Mouse (Mus musculus): ENCODE measurements around the gene Gm19668. TPM values are rescaled to one million over a fixed set of nuclear protein-coding genes. Genes with fewer than 3 reads are reported as not detected.

Gm19668 gene
- not detected in 2 replicates for polyA plus RNA-seq (2015; fragmentation: Nextera tagmentation; extraction: Ambion mirVana)

GRCm38 (mm10) chr10:77798921-77799508 is at the start of gene Gm19668:
Gene Gm19668 (minus strand): TSS chr10:77799133.
- no peak for ATAC-seq (replicated peaks)
- no peaks in the 10 kb centered on the region for H3K27me3 ChIP-seq
- no peaks in the 10 kb centered on the region for H3K36me3 ChIP-seq
- H3K4me3 ChIP-seq, result no peak within 1 kb of the TSS
- no peaks in the 10 kb centered on the region for H3K4me1 ChIP-seq
- 61% methylated on average over 8 of the region's 8 CpGs for WGBS
- peak within 1 kb of the TSS; percentile 48; the same call in 1 of the 2 replicates for H3K27ac ChIP-seq (replicated peaks)
- no peaks in the 10 kb centered on the region for H3K9me3 ChIP-seq
- H3K9ac ChIP-seq (replicated peaks), result no peak within 1 kb of the TSS
- no peak within 1 kb of the TSS for H3K4me2 ChIP-seq (replicated peaks)

- Histone ChIP-seq H3K27ac (replicated peaks) (no peak overlapping the region), H3K36me3 (no peaks in the 10 kb centered on the region), H3K27me3 (no peaks in the 10 kb centered on the region), H3K4me3 (no peak overlapping the region), H3K4me1 (no peaks in the 10 kb centered on the region), H3K4me2 (replicated peaks) (no peak overlapping the region), H3K9ac (replicated peaks) (no peak overlapping the region), H3K9me3 (peaks cover 8% of the 10 kb centered on the region; the same call in 1 of the 2 replicates)
- ATAC-seq (replicated peaks), result no peak
- 88% methylated on average over 2 of the region's 2 CpGs for WGBS
These were observed 48.6 kb upstream of the Gm19668 start for GRCm38 (mm10) chr10:77847538-77847937.

GRCm38 (mm10) chr10:77846961-77847360 is 48.0 kb upstream of the Gm19668 start:
- ATAC-seq (replicated peaks), result no peak
- Histone ChIP-seq H3K4me1 (no peaks in the 10 kb centered on the region), H3K36me3 (no peaks in the 10 kb centered on the region), H3K4me3 (no peak overlapping the region), H3K27me3 (no peaks in the 10 kb centered on the region), H3K9ac (replicated peaks) (no peak overlapping the region), H3K4me2 (replicated peaks) (no peak overlapping the region), H3K9me3 (peaks cover 8% of the 10 kb centered on the region; the same call in 1 of the 2 replicates), H3K27ac (replicated peaks) (no peak overlapping the region)
- WGBS, result 6% methylated on average over 2 of the region's 2 CpGs

GRCm38 (mm10) chr10:77846503-77846902 is 47.6 kb upstream of the Gm19668 start, which contains the start of gene Gm36176:
Gene Gm36176 (plus strand): TSS chr10:77846803.
- no peak within 1 kb of the TSS for H3K4me2 ChIP-seq (replicated peaks)
- no peaks in the 10 kb centered on the region for H3K4me1 ChIP-seq
- no peak within 1 kb of the TSS for H3K4me3 ChIP-seq
- H3K27ac ChIP-seq (replicated peaks), result no peak within 1 kb of the TSS
- peaks cover 8% of the 10 kb centered on the region; the same call in 1 of the 2 replicates for H3K9me3 ChIP-seq
- H3K36me3 ChIP-seq, result no peaks in the 10 kb centered on the region
- no peak within 1 kb of the TSS for H3K9ac ChIP-seq (replicated peaks)
- H3K27me3 ChIP-seq, result no peaks in the 10 kb centered on the region
- no peak for ATAC-seq (replicated peaks)
- WGBS, result 81% methylated on average over 3 of the region's 3 CpGs

GRCm38 (mm10) chr10:77839006-77839405 is 40.1 kb upstream of the Gm19668 start:
- Histone ChIP-seq H3K27me3 (no peaks in the 10 kb centered on the region), H3K9me3 (peaks cover 3% of the 10 kb centered on the region; the same call in 1 of the 2 replicates), H3K36me3 (no peaks in the 10 kb centered on the region), H3K4me2 (replicated peaks) (no peak overlapping the region), H3K27ac (replicated peaks) (no peak overlapping the region), H3K4me3 (no peak overlapping the region), H3K9ac (replicated peaks) (no peak overlapping the region), H3K4me1 (no peaks in the 10 kb centered on the region)
- 77% methylated on average over 6 of the region's 6 CpGs for WGBS
- no peak for ATAC-seq (replicated peaks)

GRCm38 (mm10) chr10:77835647-77836046 is 36.7 kb upstream of the Gm19668 start, which contains the start of gene Krtap10-10:
Gene Krtap10-10 (plus strand): TSS chr10:77835947.
- Histone ChIP-seq H3K9ac (replicated peaks) (no peak within 1 kb of the TSS), H3K4me3 (no peak within 1 kb of the TSS), H3K4me2 (replicated peaks) (no peak within 1 kb of the TSS), H3K36me3 (no peaks in the 10 kb centered on the region), H3K4me1 (no peaks in the 10 kb centered on the region), H3K9me3 (no peaks in the 10 kb centered on the region), H3K27ac (replicated peaks) (no peak within 1 kb of the TSS), H3K27me3 (no peaks in the 10 kb centered on the region)
- ATAC-seq (replicated peaks), result no peak
- WGBS, result 77% methylated on average over 9 of the region's 9 CpGs

- Histone ChIP-seq H3K4me3 (no peak within 1 kb of the TSS), H3K27me3 (no peaks in the 10 kb centered on the region), H3K9ac (replicated peaks) (no peak within 1 kb of the TSS), H3K4me2 (replicated peaks) (no peak within 1 kb of the TSS), H3K36me3 (no peaks in the 10 kb centered on the region), H3K27ac (replicated peaks) (no peak within 1 kb of the TSS), H3K9me3 (no peaks in the 10 kb centered on the region), H3K4me1 (no peaks in the 10 kb centered on the region)
- WGBS, result 72% methylated on average over 6 of the region's 6 CpGs
- ATAC-seq (replicated peaks), result no peak
These were observed 28.0 kb upstream of the Gm19668 start, which contains the start of gene Krtap10-4 for GRCm38 (mm10) chr10:77826951-77827350. Gene Krtap10-4 (minus strand): TSS chr10:77827095.

- ATAC-seq (replicated peaks), result no peak
- 17% methylated on average over 4 of the region's 4 CpGs for WGBS
These were observed 20.3 kb upstream of the Gm19668 start for GRCm38 (mm10) chr10:77819203-77819602.

GRCm38 (mm10) chr10:77818523-77818922 is 19.6 kb upstream of the Gm19668 start:
- 94% methylated on average over 4 of the region's 4 CpGs for WGBS
- Histone ChIP-seq H3K27ac (replicated peaks) (no peak overlapping the region), H3K4me1 (no peaks in the 10 kb centered on the region), H3K9me3 (no peaks in the 10 kb centered on the region), H3K27me3 (no peaks in the 10 kb centered on the region), H3K36me3 (no peaks in the 10 kb centered on the region), H3K4me2 (replicated peaks) (no peak overlapping the region), H3K4me3 (no peak overlapping the region), H3K9ac (replicated peaks) (no peak overlapping the region)
- no peak for ATAC-seq (replicated peaks)

More at GRCm38 (mm10) chr10:77819203-77819602, 20.3 kb upstream of the Gm19668 start:
- no peaks in the 10 kb centered on the region for H3K9me3 ChIP-seq
- no peak overlapping the region for H3K27ac ChIP-seq (replicated peaks)
- H3K4me3 ChIP-seq, result no peak overlapping the region
- H3K4me1 ChIP-seq, result no peaks in the 10 kb centered on the region
- no peaks in the 10 kb centered on the region for H3K36me3 ChIP-seq
- no peak overlapping the region for H3K9ac ChIP-seq (replicated peaks)
- no peak overlapping the region for H3K4me2 ChIP-seq (replicated peaks)
- no peaks in the 10 kb centered on the region for H3K27me3 ChIP-seq

- Histone ChIP-seq H3K9me3 (no peaks in the 10 kb centered on the region), H3K4me3 (no peak overlapping the region), H3K4me1 (no peaks in the 10 kb centered on the region), H3K9ac (replicated peaks) (no peak overlapping the region), H3K27me3 (no peaks in the 10 kb centered on the region), H3K36me3 (no peaks in the 10 kb centered on the region), H3K4me2 (replicated peaks) (no peak overlapping the region), H3K27ac (replicated peaks) (no peak overlapping the region)
- ATAC-seq (replicated peaks), result no peak
- WGBS, result 30% methylated on average over 5 of the region's 5 CpGs
These were observed 16.6 kb upstream of the Gm19668 start for GRCm38 (mm10) chr10:77815514-77815913.

GRCm38 (mm10) chr10:77814382-77814781 is 15.4 kb upstream of the Gm19668 start, which contains the start of gene Gm2696:
Gene Gm2696 (plus strand): TSS chr10:77814682.
- Histone ChIP-seq H3K4me1 (no peaks in the 10 kb centered on the region), H3K9me3 (no peaks in the 10 kb centered on the region), H3K9ac (replicated peaks) (no peak within 1 kb of the TSS), H3K4me3 (no peak within 1 kb of the TSS), H3K27me3 (no peaks in the 10 kb centered on the region), H3K4me2 (replicated peaks) (no peak within 1 kb of the TSS), H3K36me3 (no peaks in the 10 kb centered on the region), H3K27ac (replicated peaks) (no peak within 1 kb of the TSS)
- 45% methylated on average over 4 of the region's 4 CpGs for whole genome bisulfite sequencing
- no peak for ATAC-seq (replicated peaks)

- 71% methylated on average over 5 of the region's 5 CpGs for WGBS
- Histone ChIP-seq H3K27me3 (no peaks in the 10 kb centered on the region), H3K27ac (replicated peaks) (no peak within 1 kb of the TSS), H3K36me3 (no peaks in the 10 kb centered on the region), H3K9me3 (no peaks in the 10 kb centered on the region), H3K4me1 (no peaks in the 10 kb centered on the region), H3K9ac (replicated peaks) (no peak within 1 kb of the TSS), H3K4me2 (replicated peaks) (no peak within 1 kb of the TSS), H3K4me3 (no peak within 1 kb of the TSS)
- no peak for ATAC-seq (replicated peaks)
These were observed 12.8 kb upstream of the Gm19668 start, which contains the start of gene Gm9507 for GRCm38 (mm10) chr10:77811743-77812142. Gene Gm9507 (minus strand): TSS chr10:77811843.
